13 mouse cellular contexts compared by ENCODE assay signal in the genomic region with DNA sequence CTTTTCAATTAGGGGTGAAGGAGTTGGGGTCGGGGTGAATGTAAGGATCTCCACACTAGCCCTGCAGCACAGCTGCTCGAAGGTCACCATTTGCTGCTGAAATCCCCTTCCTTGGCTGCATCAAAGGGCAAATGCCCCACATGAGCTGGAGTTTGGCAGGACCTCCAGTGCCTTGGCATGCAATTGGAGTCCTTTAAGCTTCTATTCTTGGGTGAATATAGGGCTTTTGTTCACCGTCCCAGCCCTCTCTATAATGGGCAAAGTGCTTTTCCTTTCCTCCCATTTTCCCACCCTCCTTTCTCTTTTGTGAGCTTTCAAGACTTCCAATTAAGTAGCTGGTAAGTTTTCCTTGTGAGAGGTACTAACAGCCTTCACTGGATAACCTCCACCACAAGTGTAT.
A peak's percentile ranks its signal among the peaks of the same experiment; 100 is the strongest.
DNase-seq lines count a peak whose midpoint lies in the region.
"Had no signal": no experiment of that assay in that cellular context is flagged by ENCODE, and none has a peak within 500 bp of the region (broad histone marks: within the 10 kb centered on the region; RNA-seq: fewer than 3 reads in every experiment).

No protein-coding gene starts in this region.

- peak; percentile 47 to 66 for DNase-seq in cerebellum, postnatal 10 days
- no peak for DNase-seq in cerebellum, postnatal 4 days (ENCODE audit: low spot score in 2 of 2)
- DNase-seq in layer of hippocampus, postnatal 10 days (ENCODE audit: low spot score in 2 of 2) = peak; percentile 37 to 47
- no peak for DNase-seq in layer of hippocampus, adult 9-11 months
- DNase-seq in right cerebral cortex, postnatal 10 days (ENCODE audit: low spot score in 2 of 2) = peak; percentile 70 to 71
- DNase-seq in right cerebral cortex, postnatal 25 days = no peak
- no peak for DNase-seq in urinary bladder, adult 18-20 months (ENCODE audit: low spot score in 2 of 2)
- DNase-seq in thymus, postnatal 25 days = no peak
- DNase-seq: cerebellum, adult 9-11 months; kidney, adult 18-20 months; kidney, postnatal 10 days; spleen, adult 18-20 months; thymus, adult 18-20 months had no signal

Comparison
In these comparisons a context has a peak if more than half of its experiments do, and no peak if none do; other contexts are left out.
1. DNase-seq: peak in cerebellum, postnatal 10 days (2 of 2), layer of hippocampus, postnatal 10 days (2 of 2) and right cerebral cortex, postnatal 10 days (2 of 2); none in cerebellum, postnatal 4 days (0 of 2), layer of hippocampus, adult 9-11 months (single experiment), right cerebral cortex, postnatal 25 days (single experiment), urinary bladder, adult 18-20 months (0 of 2) and thymus, postnatal 25 days (single experiment).